Mouse (Mus musculus): ENCODE results near the gene Tas2r122.
"Not testable (repeated sequence)": the region's sequence is repeated elsewhere in the genome, so short reads cannot be mapped to it uniquely, and the experiment has no call there.

Tas2r122 gene

DNA sequence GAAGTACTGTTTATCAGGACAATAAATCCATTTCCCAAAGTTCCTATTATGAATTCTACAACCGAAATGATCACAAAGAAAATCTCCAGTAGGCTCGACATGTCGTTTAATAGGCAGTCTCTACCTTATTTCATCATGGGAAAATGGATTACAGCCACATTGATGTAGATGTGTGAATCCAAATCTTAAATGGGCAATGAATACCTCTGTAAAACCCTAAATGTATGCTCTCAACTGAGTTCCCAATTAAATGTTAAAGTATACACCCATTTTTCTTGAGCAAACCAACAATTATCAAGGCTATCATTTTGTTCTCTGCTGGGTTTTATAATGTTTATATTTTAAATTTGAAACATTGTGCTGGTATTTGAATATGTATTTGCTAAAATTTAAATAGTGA is at the start of gene Tas2r122:
Tas2r122 (minus strand) TSS at position 101 of the 400 bp plus-strand sequence.
- no peak for DNase-seq

DNA sequence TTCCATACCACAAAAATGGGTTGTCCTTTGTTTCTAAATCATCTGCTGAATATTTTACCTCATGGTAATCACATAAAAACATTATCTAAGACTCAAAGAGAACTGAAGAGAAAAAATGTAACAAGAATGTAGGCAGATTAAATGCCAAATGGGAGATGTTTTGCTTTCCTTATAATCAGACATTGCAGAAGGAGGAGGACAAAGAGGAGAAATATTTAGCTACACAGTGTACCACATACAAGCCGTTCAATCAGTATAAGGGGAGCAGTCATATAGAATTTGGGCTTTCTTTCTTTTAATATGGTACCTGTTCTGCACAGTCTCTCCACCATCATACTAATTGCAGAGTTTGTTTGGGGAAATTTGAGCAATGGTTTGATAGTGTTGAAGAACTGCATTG is 42.7 kb upstream of the Tas2r122 start, which contains the start of gene Tas2r124:
Tas2r124 (plus strand) TSS at position 301 of the 400 bp plus-strand sequence.
- DNase-seq: no peak

- DNase-seq: no peak
Observed at GRCm38 (mm10) chr6:132750206-132750605, 38.5 kb upstream of the Tas2r122 start.

DNA sequence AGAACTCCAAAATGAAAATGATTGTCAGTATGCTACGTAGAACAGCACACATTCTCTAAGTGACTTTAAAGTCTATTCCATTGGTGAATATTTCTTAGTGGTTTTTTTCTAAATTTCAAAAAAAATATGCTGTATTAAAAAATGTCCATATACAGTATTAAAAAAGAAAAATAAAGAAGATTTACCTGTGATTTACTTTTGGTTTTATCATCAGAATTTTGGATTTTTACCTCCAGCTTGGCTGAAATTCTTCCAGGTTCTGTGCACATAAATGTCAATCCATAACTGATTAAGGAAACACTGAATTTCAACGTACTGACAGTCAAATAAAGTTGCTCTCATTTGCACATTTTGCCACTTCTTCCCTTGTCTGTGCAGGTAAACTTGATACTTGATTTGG is 26.2 kb upstream of the Tas2r122 start, which contains the start of gene Tas2r115:
Tas2r115 (minus strand) TSS at position 101 of the 400 bp plus-strand sequence.
- no peak for DNase-seq

DNA sequence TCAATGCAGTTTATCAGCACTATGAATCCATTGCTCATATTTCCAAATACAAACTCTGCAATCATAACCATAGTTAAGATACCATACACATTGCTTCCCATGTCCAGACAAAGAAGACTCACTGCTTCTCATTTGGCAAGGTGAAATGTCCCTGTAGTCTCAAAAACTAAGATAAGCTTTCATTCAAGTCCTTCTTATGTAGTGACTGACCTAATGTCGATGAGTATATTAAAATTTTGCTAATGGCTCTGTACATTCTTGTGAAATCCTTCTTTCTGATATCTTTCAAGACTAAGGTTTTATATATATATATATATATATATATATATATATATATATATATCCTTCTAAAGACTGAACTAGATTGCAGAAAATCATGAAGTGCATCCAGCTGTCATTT is 10.8 kb downstream of the Tas2r122 start, which contains the start of gene Tas2r121:
Tas2r121 (minus strand) TSS at position 101 of the 400 bp plus-strand sequence.
- DNase-seq: no peak

DNA sequence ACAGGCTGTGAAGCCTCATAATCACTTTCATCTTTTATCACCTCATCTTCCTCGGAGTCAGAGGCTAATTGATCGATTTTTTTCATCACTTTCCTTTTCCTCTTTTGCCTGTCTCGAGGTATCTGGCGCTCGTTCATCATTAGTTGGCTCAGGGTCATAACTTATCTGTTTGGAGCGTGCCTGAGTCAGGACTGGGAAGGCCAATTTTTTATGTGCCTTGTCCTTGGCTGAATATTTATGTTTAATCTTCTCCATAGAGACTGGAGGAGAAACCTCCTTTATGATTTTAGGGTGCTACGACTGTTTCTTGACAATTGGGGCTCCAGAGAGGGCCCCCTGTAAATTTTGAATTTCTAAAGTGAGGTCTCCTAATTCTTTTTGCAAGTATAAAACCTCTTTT is 20.1 kb downstream of the Tas2r122 start:
- not testable (repeated sequence) for DNase-seq
